In the genomic region with DNA sequence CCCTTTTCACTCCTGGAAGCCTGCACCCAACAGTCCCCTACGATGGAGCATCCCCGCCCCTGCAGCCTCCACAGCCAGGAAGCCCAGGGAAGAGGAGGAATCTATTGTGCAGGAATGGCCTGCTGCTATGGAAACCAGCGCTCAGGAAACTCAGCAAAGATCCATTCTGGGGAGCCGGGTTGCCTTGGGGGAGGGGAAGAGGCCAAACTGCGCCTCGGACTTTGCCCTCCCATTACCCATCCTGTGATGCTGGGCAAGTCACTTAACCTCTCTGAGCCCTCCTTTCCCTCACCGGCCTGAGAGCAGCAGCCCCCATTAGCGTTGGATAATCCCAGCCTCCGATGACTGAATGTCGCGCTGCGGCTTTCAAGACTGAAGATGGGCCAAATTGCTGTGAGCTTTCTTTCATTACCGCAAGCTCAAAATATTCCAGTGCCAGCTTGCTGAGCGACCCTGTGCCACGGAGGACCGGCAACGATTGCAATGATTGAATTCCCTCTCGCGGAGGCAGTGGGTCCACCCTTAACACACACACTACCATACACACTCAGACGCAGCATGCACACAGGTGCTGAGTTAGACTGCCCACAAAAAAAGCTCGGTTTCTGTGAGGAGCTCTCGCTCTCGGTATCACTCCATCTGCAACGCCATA, we compare ENCODE assay signal across 8 mouse cellular contexts. TPM values are rescaled to one million over a fixed set of nuclear protein-coding genes. Genes with fewer than 3 reads are reported as not detected.
DNase-seq lines count a peak whose midpoint lies in the region; ATAC-seq lines count a peak whose summit lies in the region.
"Had no signal": no experiment of that assay in that cellular context is flagged by ENCODE, and none has a peak within 500 bp of the region (broad histone marks: within the 10 kb centered on the region; RNA-seq: fewer than 3 reads in every experiment).

No protein-coding gene starts in this region.

- no peak overlapping the region for H3K27ac ChIP-seq in lung, embryonic 15.5 days
- H3K27ac ChIP-seq in forebrain, embryonic 14.5 days (ENCODE audit: low read depth, low read length) = peak overlapping the region; percentile 85
- peak overlapping the region; percentile 85 for H3K27ac ChIP-seq in midbrain, embryonic 16.5 days (ENCODE audit: low read length)

- peaks cover 6% of the 10 kb centered on the region for H3K4me1 ChIP-seq in lung, embryonic 15.5 days
- H3K4me1 ChIP-seq in forebrain, embryonic 14.5 days (ENCODE audit: control insufficient read depth, insufficient read depth, low read length) = peaks cover 17% of the 10 kb centered on the region
- peaks cover 25% of the 10 kb centered on the region for H3K4me1 ChIP-seq in midbrain, embryonic 16.5 days (ENCODE audit: control insufficient read depth, insufficient read depth, low read length)

- no peaks in the 10 kb centered on the region for H3K36me3 ChIP-seq in lung, embryonic 15.5 days
- no peaks in the 10 kb centered on the region for H3K36me3 ChIP-seq in forebrain, embryonic 14.5 days (ENCODE audit: control insufficient read depth, insufficient read depth, low read length)
- H3K36me3 ChIP-seq in midbrain, embryonic 16.5 days (ENCODE audit: control insufficient read depth, insufficient read depth, low read length) = no peaks in the 10 kb centered on the region

- H3K9ac ChIP-seq in lung, embryonic 15.5 days = no peak overlapping the region
- H3K9ac ChIP-seq in forebrain, embryonic 14.5 days (ENCODE audit: low read length) = peak overlapping the region; percentile 48
- peak overlapping the region; percentile 59; the same call in 1 of the 2 replicates for H3K9ac ChIP-seq in midbrain, embryonic 16.5 days (ENCODE audit: low read depth, low read length)

- no peaks in the 10 kb centered on the region for H3K9me3 ChIP-seq in lung, embryonic 15.5 days
- no peaks in the 10 kb centered on the region for H3K9me3 ChIP-seq in forebrain, embryonic 14.5 days (replicated peaks; ENCODE audit: control insufficient read depth, low read length)
- H3K9me3 ChIP-seq in midbrain, embryonic 16.5 days (replicated peaks; ENCODE audit: control insufficient read depth, low read length, poor library complexity, severe bottlenecking) = no peaks in the 10 kb centered on the region

- DNase-seq in lung, adult 18-20 months = no peak
- peak; percentile 81 for DNase-seq in forebrain, embryonic 14.5 days (ENCODE audit: low spot score)
- peak; percentile 63 to 74 for DNase-seq in layer of hippocampus, postnatal 10 days (ENCODE audit: low spot score in 2 of 2)
- no peak for DNase-seq in urinary bladder, adult 2 months (ENCODE audit: low spot score)
- DNase-seq in gastrocnemius, postnatal 25 days = no peak

- WGBS in lung, embryonic 15.5 days = 12% methylated on average over 24 of the region's 24 CpGs
- 3% methylated on average over 24 of the region's 24 CpGs for WGBS in forebrain, embryonic 14.5 days
- 3% methylated on average over 24 of the region's 24 CpGs for WGBS in midbrain, embryonic 16.5 days

- peaks cover 22% of the 10 kb centered on the region; the same call in 1 of the 2 replicates for H3K27me3 ChIP-seq in lung, embryonic 15.5 days
- H3K27me3 ChIP-seq in forebrain, embryonic 14.5 days (replicated peaks; ENCODE audit: control insufficient read depth, insufficient read depth, low read length) = no peaks in the 10 kb centered on the region
- no peaks in the 10 kb centered on the region for H3K27me3 ChIP-seq in midbrain, embryonic 16.5 days (ENCODE audit: control insufficient read depth, insufficient read depth, low read depth, low read length)

- ATAC-seq in lung, embryonic 15.5 days (ENCODE audit: borderline replicate concordance, extremely low read depth, low FRiP score, low TSS enrichment) = no peak
- ATAC-seq in forebrain, embryonic 14.5 days = peak; percentile 91
- ATAC-seq in midbrain, embryonic 16.5 days = peak; percentile 92

- H3K4me2 ChIP-seq in lung, embryonic 15.5 days = peak overlapping the region; percentile 25; the same call in 1 of the 2 replicates
- H3K4me2 ChIP-seq in forebrain, embryonic 14.5 days (ENCODE audit: low read length) = peak overlapping the region; percentile 63
- H3K4me2 ChIP-seq in midbrain, embryonic 16.5 days (ENCODE audit: low read length) = peak overlapping the region; percentile 64

- no peak overlapping the region for H3K4me3 ChIP-seq in lung, embryonic 15.5 days
- peak overlapping the region; percentile 24 for H3K4me3 ChIP-seq in forebrain, embryonic 14.5 days (ENCODE audit: low read depth, low read length)
- H3K4me3 ChIP-seq in midbrain, embryonic 16.5 days (ENCODE audit: low read depth, low read length) = peak overlapping the region; percentile 28

RNA-seq across cellular contexts. Expression of a gene that starts 18.1 kb away (rescaled TPM):
- polyA plus RNA-seq in lung, embryonic 15.5 days (2015; fragmentation: Nextera tagmentation; extraction: Ambion mirVana) = 18.4 and 20.6 TPM in 2 replicates
- polyA plus RNA-seq in forebrain, embryonic 14.5 days (2014; fragmentation: Nextera tagmentation; extraction: Ambion mirVana) = 24.8 and 31.0 TPM in 2 replicates
- total RNA-seq in layer of hippocampus, postnatal 10 days (2021) = 100 to 1,000 TPM; 207 to 208 TPM
- polyA plus RNA-seq in midbrain, embryonic 16.5 days (2015; fragmentation: Nextera tagmentation; extraction: Ambion mirVana) = 41.3 and 45.9 TPM in 2 replicates
- 38.3 and 39.3 TPM in 2 replicates for polyA plus RNA-seq in urinary bladder, adult 2 months (2012; rRNA removed)
- 1 to 10 TPM; 6.7 to 7.9 TPM for total RNA-seq in gastrocnemius, postnatal 25 days (2021)

RNA-seq across cellular contexts. Expression of a gene that starts 38.1 kb away (rescaled TPM):
- not detected in 2 replicates for polyA plus RNA-seq in lung, embryonic 15.5 days (2015; fragmentation: Nextera tagmentation; extraction: Ambion mirVana)
- polyA plus RNA-seq in forebrain, embryonic 14.5 days (2014; fragmentation: Nextera tagmentation; extraction: Ambion mirVana) = not detected in 2 replicates
- under 1 TPM in 1 of 2 experiments, not detected in 1; 0.18 TPM for total RNA-seq in layer of hippocampus, postnatal 10 days (2021)
- not detected in 2 replicates for polyA plus RNA-seq in midbrain, embryonic 16.5 days (2015; fragmentation: Nextera tagmentation; extraction: Ambion mirVana)
- polyA plus RNA-seq in urinary bladder, adult 2 months (2012; rRNA removed) = not detected in 2 replicates
- total RNA-seq in gastrocnemius, postnatal 25 days (2021) = not detected
- polyA plus RNA-seq: lung, embryonic 16.5 days had no signal

Comparison
In these comparisons a context has a peak if more than half of its experiments do, and no peak if none do; other contexts are left out.
1. DNase-seq: peak in forebrain, embryonic 14.5 days (single experiment) and layer of hippocampus, postnatal 10 days (2 of 2); none in lung, adult 18-20 months (0 of 2), urinary bladder, adult 2 months (single experiment) and gastrocnemius, postnatal 25 days (single experiment).
2. Peak in every context shown above with its lines, with median percentiles within 50 percentile points of each other: H3K4me2 ChIP-seq.